Mouse (Mus musculus) midbrain, embryonic 11.5 days (tissue): ENCODE measurements around the gene Rras. TPM values are rescaled to one million over a fixed set of nuclear protein-coding genes. Genes with fewer than 3 reads are reported as not detected.
A peak's percentile ranks its signal among the peaks of the same experiment; 100 is the strongest.

Experiments used
- ATAC-seq: fragments of 200-750 bp; cut with Nextera tagmentation; 2 replicates; pipeline ENCODE4 v1.8.0; 2017; ENCODE audit warnings: moderate TSS enrichment, moderate library complexity; ENCODE audit not compliant: low FRiP score
- DNase-seq: peaks from one replicate; pipeline ENCODE4 v3.0.0; 2015; ENCODE audit warnings: low spot score; ENCODE audit errors: missing footprints
- H3K27ac ChIP-seq: fragments of 300-500 bp; sonication (generic); 2 replicates; pipeline ENCODE4 v1.5.1; 2014; ENCODE audit warnings: low read depth, low read length
- H3K27me3 ChIP-seq: fragments of 300-500 bp; sonication (generic); 2 replicates; pipeline ENCODE4 v1.6.1; 2014; ENCODE audit warnings: mild to moderate bottlenecking, low read length, moderate library complexity, mixed read lengths; ENCODE audit not compliant: control insufficient read depth, insufficient read depth
- H3K36me3 ChIP-seq: fragments of 300-500 bp; sonication (generic); 2 replicates; pipeline ENCODE4 v1.6.1; 2014; ENCODE audit warnings: mild to moderate bottlenecking, low read length, moderate library complexity, mixed read lengths; ENCODE audit not compliant: control insufficient read depth, insufficient read depth
- H3K4me1 ChIP-seq: fragments of 300-500 bp; sonication (generic); 2 replicates; pipeline ENCODE4 v1.6.1; 2014; ENCODE audit warnings: low read length; ENCODE audit not compliant: control insufficient read depth, insufficient read depth
- H3K4me2 ChIP-seq: fragments of 300-500 bp; sonication (generic); 2 replicates; pipeline ENCODE4 v1.6.1; 2014; ENCODE audit warnings: mild to moderate bottlenecking, moderate library complexity
- H3K4me3 ChIP-seq: fragments of 300-500 bp; sonication (generic); 2 replicates; pipeline ENCODE4 v1.5.1; 2014; ENCODE audit warnings: low read depth, low read length
- H3K9ac ChIP-seq: fragments of 300-500 bp; sonication (generic); 2 replicates; pipeline ENCODE4 v1.6.1; 2014; ENCODE audit warnings: low read length
- H3K9me3 ChIP-seq: fragments of 300-500 bp; sonication (generic); 2 replicates; pipeline ENCODE4 v1.6.1; 2016; ENCODE audit warnings: low read length; ENCODE audit not compliant: control insufficient read depth
- WGBS: fragments of 180-500 bp; shearing (Covaris S2); extraction: QIAGEN DNeasy Blood & Tissue Kit; methylation state at CpG from one replicate; pipeline ENCODE4 v1.1.7; 2014; 5-methylcytosine and 5-hydroxymethylcytosine counted together
- microRNA-seq: library from miRNA; unstranded; fragments of <30 nt; microRNA quantifications from one replicate; pipeline ENCODE4, GENCODE M21; 2017
- polyA plus RNA-seq: library from polyadenylated mRNA; unstranded; fragments of >200 nt; fragmentation: Nextera tagmentation; extraction: Ambion mirVana; gene quantifications from 2 replicates; pipeline ENCODE4 v1.2.1, GENCODE M21; 2014

The Rras gene
- polyA plus RNA-seq, 1 experiment from 2014 or later, result 22.2 TPM

DNA sequence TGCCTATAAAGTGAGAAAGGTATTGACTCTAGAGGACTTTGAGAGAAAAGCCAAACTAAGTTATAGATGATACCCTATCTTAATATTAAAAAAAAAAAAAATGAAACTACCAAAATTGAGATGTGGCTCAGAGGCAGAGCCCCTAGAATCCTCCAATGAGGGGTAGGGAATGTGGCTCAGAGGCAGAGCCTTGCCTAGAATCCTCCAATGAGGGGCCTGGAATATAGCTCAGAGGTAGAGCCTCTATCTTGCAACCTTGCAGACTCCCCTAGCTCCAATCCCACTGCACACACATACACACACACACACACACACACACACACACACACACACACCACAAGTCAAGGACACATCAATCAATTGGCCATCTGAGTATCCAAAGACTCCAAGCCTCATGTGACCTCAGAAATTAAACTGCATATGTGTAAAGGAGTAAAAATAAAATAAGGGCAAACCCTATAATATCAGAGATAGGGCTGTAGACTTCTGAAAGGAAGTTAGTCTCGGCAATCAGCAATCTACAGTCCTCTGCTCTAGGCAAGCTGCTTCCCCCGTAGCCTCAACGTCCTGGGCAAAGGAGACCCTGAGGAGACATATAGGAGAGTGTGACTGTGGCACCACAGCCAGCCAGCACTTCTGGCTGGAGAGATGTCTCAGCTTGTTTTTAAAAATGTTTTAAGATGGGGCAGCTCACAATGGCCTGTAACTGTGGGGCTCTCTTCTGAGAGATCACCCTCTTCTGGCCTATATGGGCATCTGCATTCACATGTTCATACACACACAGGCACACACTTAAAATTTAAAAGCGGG lies 49.6 kb downstream of the Rras start:
- no peak overlapping the region for H3K9ac ChIP-seq
- DNase-seq (no peak), ATAC-seq (no peak)
- H3K9me3 ChIP-seq, result no peaks in the 10 kb centered on the region
- H3K4me2 ChIP-seq, result no peak overlapping the region
- H3K4me3 ChIP-seq, result no peak overlapping the region
- 76% methylated on average over 4 of the region's 4 CpGs for WGBS
- H3K27ac ChIP-seq, result no peak overlapping the region
- no peaks in the 10 kb centered on the region for H3K36me3 ChIP-seq
- no peaks in the 10 kb centered on the region for H3K27me3 ChIP-seq
- peaks cover 6% of the 10 kb centered on the region; the same call in 1 of the 2 replicates for H3K4me1 ChIP-seq

DNA sequence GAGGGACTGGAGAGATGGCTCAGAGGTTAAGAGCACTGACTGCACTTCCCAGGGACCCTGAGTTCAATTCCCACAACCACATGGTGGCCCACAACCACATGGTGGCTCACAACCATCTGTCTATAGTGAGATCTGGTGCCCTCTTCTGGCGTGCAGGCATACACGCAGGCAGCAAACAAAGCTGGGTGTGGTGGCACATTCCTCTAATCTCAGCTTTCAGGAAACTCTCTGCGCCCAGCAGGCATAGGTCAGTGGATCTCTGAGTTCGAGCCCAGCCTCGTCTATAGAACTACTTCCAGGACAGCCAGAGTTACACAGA lies 50.2 kb downstream of the Rras start:
- Histone ChIP-seq H3K9ac (no peak overlapping the region), H3K27me3 (no peaks in the 10 kb centered on the region), H3K4me2 (no peak overlapping the region), H3K27ac (no peak overlapping the region), H3K9me3 (no peaks in the 10 kb centered on the region), H3K4me3 (no peak overlapping the region), H3K4me1 (peaks cover 5% of the 10 kb centered on the region; the same call in 1 of the 2 replicates), H3K36me3 (no peaks in the 10 kb centered on the region)
- 30% methylated on average over 5 of the region's 5 CpGs for WGBS
- ATAC-seq, result no peak
- DNase-seq, result peak; percentile 84

DNA sequence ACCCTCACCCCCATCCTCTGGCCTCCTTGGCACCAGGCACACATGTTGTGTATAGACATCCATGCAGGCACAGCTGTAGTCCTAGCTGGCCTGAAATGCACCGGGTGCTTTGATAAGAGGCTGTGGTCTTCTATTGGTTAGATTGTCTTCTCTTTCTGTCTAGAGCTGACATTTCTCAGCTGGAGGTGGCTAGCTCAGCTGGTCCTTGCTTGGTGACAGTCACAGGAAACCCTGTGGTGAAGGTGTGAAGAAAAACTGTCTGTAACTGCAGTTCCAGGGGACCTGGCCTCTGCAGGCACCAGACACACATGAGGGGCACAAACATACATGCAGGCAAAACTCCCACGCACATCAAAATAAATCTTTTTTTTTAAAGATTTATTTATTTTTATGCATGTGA lies 51.9 kb downstream of the Rras start:
- Histone ChIP-seq H3K9ac (no peak overlapping the region), H3K27me3 (no peaks in the 10 kb centered on the region), H3K4me2 (no peak overlapping the region), H3K9me3 (no peaks in the 10 kb centered on the region), H3K4me3 (no peak overlapping the region), H3K36me3 (no peaks in the 10 kb centered on the region), H3K27ac (no peak overlapping the region), H3K4me1 (no peaks in the 10 kb centered on the region)
- ATAC-seq (no peak), DNase-seq (peak; percentile 2)
- 97% methylated on average over 2 of the region's 2 CpGs for WGBS

Small RNA genes within 50 kb of the gene (microRNA-seq; reads per million reads assigned to microRNA genes)
- 1.3 reads per million for gene Mir7054

Other genes with a start within 250 kb of the Rras start
- 60.2 and 64.1 TPM in 2 replicates for gene Nup62, start 201.9 kb upstream of the Rras start, polyA plus RNA-seq
- 0.84 and 1.2 TPM in 2 replicates for gene Il4i1, start 201.6 kb upstream of the Rras start, polyA plus RNA-seq
- gene Atf5, start 201.3 kb upstream of the Rras start, polyA plus RNA-seq, result 2.8 and 3.3 TPM in 2 replicates
- 31.8 and 34.3 TPM in 2 replicates for gene Akt1s1, start 169.0 kb upstream of the Rras start, polyA plus RNA-seq
- 63.4 and 69.4 TPM in 2 replicates for gene Tbc1d17, start 168.9 kb upstream of the Rras start, polyA plus RNA-seq
- 26.1 and 28.6 TPM in 2 replicates for gene Pnkp, start 160.8 kb upstream of the Rras start, polyA plus RNA-seq
- gene Ptov1, start 148.2 kb upstream of the Rras start, polyA plus RNA-seq, result 316 and 350 TPM in 2 replicates
- 69.5 and 75.4 TPM in 2 replicates for gene Med25, start 125.2 kb upstream of the Rras start, polyA plus RNA-seq
- gene Fuz, start 121.9 kb upstream of the Rras start, polyA plus RNA-seq, result 18.8 and 23.1 TPM in 2 replicates
- gene Ap2a1, start 88.5 kb upstream of the Rras start, polyA plus RNA-seq, result 68.0 and 74.8 TPM in 2 replicates
- 0.07 TPM in 1 of 2 replicates, not detected in the other for gene Tsks, start 74.8 kb upstream of the Rras start, polyA plus RNA-seq
- 20.8 and 21.8 TPM in 2 replicates for gene Cpt1c, start 43.1 kb upstream of the Rras start, polyA plus RNA-seq
- gene Prmt1, start 31.4 kb upstream of the Rras start, polyA plus RNA-seq, result 276 and 281 TPM in 2 replicates
- 55.6 and 65.9 TPM in 2 replicates for gene Irf3, start 20.3 kb upstream of the Rras start, polyA plus RNA-seq
- 56.0 and 62.2 TPM in 2 replicates for gene Bcl2l12, start 19.2 kb upstream of the Rras start, polyA plus RNA-seq
- gene Scaf1, start 1.6 kb upstream of the Rras start, polyA plus RNA-seq, result 43.6 and 44.4 TPM in 2 replicates
- 9.6 and 12.2 TPM in 2 replicates for gene Prr12, start 34.9 kb downstream of the Rras start, polyA plus RNA-seq
- 53.2 and 56.7 TPM in 2 replicates for gene Nosip, start 44.5 kb downstream of the Rras start, polyA plus RNA-seq
- gene Prrg2, start 44.7 kb downstream of the Rras start, polyA plus RNA-seq, result 12.7 and 13.5 TPM in 2 replicates
- gene Rcn3, start 74.3 kb downstream of the Rras start, polyA plus RNA-seq, result 121 and 123 TPM in 2 replicates
- 16.1 and 18.3 TPM in 2 replicates for gene Fcgrt, start 85.9 kb downstream of the Rras start, polyA plus RNA-seq
- gene Rps11, start 106.5 kb downstream of the Rras start, polyA plus RNA-seq, result 1,376 and 1,392 TPM in 2 replicates
- 1,212 and 1,290 TPM in 2 replicates for gene Rpl13a, start 110.8 kb downstream of the Rras start, polyA plus RNA-seq
- 0.17 and 0.60 TPM in 2 replicates for gene Gm45713, start 118.3 kb downstream of the Rras start, polyA plus RNA-seq
- 0.40 and 0.97 TPM in 2 replicates for gene Flt3l, start 118.5 kb downstream of the Rras start, polyA plus RNA-seq
- gene Pih1d1, start 136.3 kb downstream of the Rras start, polyA plus RNA-seq, result 104 and 105 TPM in 2 replicates
- gene Aldh16a1, start 136.6 kb downstream of the Rras start, polyA plus RNA-seq, result 22.0 and 25.7 TPM in 2 replicates
- 0.40 and 0.51 TPM in 2 replicates for gene Slc17a7, start 146.0 kb downstream of the Rras start, polyA plus RNA-seq
- gene Gfy, start 161.6 kb downstream of the Rras start, polyA plus RNA-seq, result not detected in 2 replicates
- gene Pth2, start 163.0 kb downstream of the Rras start, polyA plus RNA-seq, result 0.53 and 0.63 TPM in 2 replicates
- 0.52 and 0.86 TPM in 2 replicates for gene Ccdc155, start 186.9 kb downstream of the Rras start, polyA plus RNA-seq
- 0.81 and 1.2 TPM in 2 replicates for gene Dkkl1, start 194.2 kb downstream of the Rras start, polyA plus RNA-seq
- gene Tead2, start 197.8 kb downstream of the Rras start, polyA plus RNA-seq, result 241 and 253 TPM in 2 replicates
- gene Cd37, start 221.2 kb downstream of the Rras start, polyA plus RNA-seq, result 0.81 and 0.97 TPM in 2 replicates
- not detected in 2 replicates for gene Slc6a16, start 223.1 kb downstream of the Rras start, polyA plus RNA-seq